Mouse (Mus musculus): ENCODE results near the gene Bcl6. TPM values are rescaled to one million over a fixed set of nuclear protein-coding genes. Genes with fewer than 3 reads are reported as not detected.

The Bcl6 gene
- polyA plus RNA-seq, 1 experiment from 2014 or later = 3.4 TPM

GRCm38 (mm10) chr16:23981925-23982851 lies 6.5 kb downstream of the Bcl6 start:
- peak; percentile 78 for ATAC-seq (ENCODE audit: insufficient number of reproducible peaks, low FRiP score, low TSS enrichment, low read depth)
- WGBS = 3% methylated on average over 28 of the region's 28 CpGs

GRCm38 (mm10) chr16:23980991-23981720 lies 7.5 kb downstream of the Bcl6 start:
- 5% methylated on average over 32 of the region's 32 CpGs for WGBS
- Histone ChIP-seq H3K27me3 (peaks cover 11% of the 10 kb centered on the region), H3K4me3 (replicated peaks) (peak overlapping the region; percentile 78), H3K4me1 (peaks cover 61% of the 10 kb centered on the region), H3K9ac (peak overlapping the region; percentile 10), H3K36me3 (0 out of 2 replicates have a peak, but pooled peaks cover 2% of the 10 kb centered on the region), H3K4me2 (replicated peaks) (peak overlapping the region; percentile 96), H3K9me3 (replicated peaks) (no peaks in the 10 kb centered on the region), H3K27ac (replicated peaks) (peak overlapping the region; percentile 8; the same call in 1 of the 2 replicates)
- no peak for ATAC-seq (ENCODE audit: insufficient number of reproducible peaks, low FRiP score, low TSS enrichment, low read depth)

More at GRCm38 (mm10) chr16:23981925-23982851, 6.5 kb downstream of the Bcl6 start:
- peak overlapping the region; percentile 65 for H3K27ac ChIP-seq (replicated peaks)
- peak overlapping the region; percentile 78 for H3K4me3 ChIP-seq (replicated peaks)
- peak overlapping the region; percentile 96 for H3K4me2 ChIP-seq (replicated peaks)
- H3K9me3 ChIP-seq (replicated peaks) = no peaks in the 10 kb centered on the region
- peaks cover 11% of the 10 kb centered on the region for H3K27me3 ChIP-seq
- peak overlapping the region; percentile 21 for H3K9ac ChIP-seq
- H3K4me1 ChIP-seq = peaks cover 64% of the 10 kb centered on the region
- H3K36me3 ChIP-seq = no peaks in the 10 kb centered on the region

- no peaks in the 10 kb centered on the region for H3K9me3 ChIP-seq (replicated peaks)
- peaks cover 7% of the 10 kb centered on the region; the same call in 1 of the 2 replicates for H3K36me3 ChIP-seq
- peaks cover 53% of the 10 kb centered on the region for H3K4me1 ChIP-seq
- 16% methylated on average over 11 of the region's 11 CpGs for WGBS
- H3K27ac ChIP-seq (replicated peaks) = 0 out of 2 replicates have a peak overlapping the region, but pooled peaks have one; percentile 8
- H3K27me3 ChIP-seq = peaks cover 11% of the 10 kb centered on the region
- ATAC-seq (ENCODE audit: insufficient number of reproducible peaks, low FRiP score, low TSS enrichment, low read depth) = no peak
- peak overlapping the region; percentile 96 for H3K4me2 ChIP-seq (replicated peaks)
- H3K4me3 ChIP-seq (replicated peaks) = peak overlapping the region; percentile 78
- H3K9ac ChIP-seq = peak overlapping the region; percentile 10; the same call in 1 of the 2 replicates
Measured at GRCm38 (mm10) chr16:23980201-23980870, 8.3 kb downstream of the Bcl6 start.

- Histone ChIP-seq H3K36me3 (peaks cover 15% of the 10 kb centered on the region; the same call in 1 of the 2 replicates), H3K4me2 (replicated peaks) (no peak overlapping the region), H3K4me3 (replicated peaks) (no peak overlapping the region), H3K27me3 (peaks cover 11% of the 10 kb centered on the region), H3K27ac (replicated peaks) (no peak overlapping the region), H3K4me1 (peaks cover 46% of the 10 kb centered on the region), H3K9me3 (replicated peaks) (no peaks in the 10 kb centered on the region), H3K9ac (no peak overlapping the region)
- ATAC-seq (ENCODE audit: insufficient number of reproducible peaks, low FRiP score, low TSS enrichment, low read depth) = no peak
- WGBS = 82% methylated on average over 9 of the region's 9 CpGs
Measured at GRCm38 (mm10) chr16:23979446-23979845, 9.2 kb downstream of the Bcl6 start.

- WGBS = 69% methylated on average over 4 of the region's 4 CpGs
- no peak overlapping the region for H3K4me3 ChIP-seq (replicated peaks)
- no peak overlapping the region for H3K4me2 ChIP-seq (replicated peaks)
- no peak for ATAC-seq (ENCODE audit: insufficient number of reproducible peaks, low FRiP score, low TSS enrichment, low read depth)
- H3K27me3 ChIP-seq = peaks cover 11% of the 10 kb centered on the region
- no peak overlapping the region for H3K9ac ChIP-seq
- peaks cover 38% of the 10 kb centered on the region for H3K4me1 ChIP-seq
- H3K9me3 ChIP-seq (replicated peaks) = no peaks in the 10 kb centered on the region
- no peak overlapping the region for H3K27ac ChIP-seq (replicated peaks)
- peaks cover 25% of the 10 kb centered on the region for H3K36me3 ChIP-seq
Measured at GRCm38 (mm10) chr16:23978495-23978894, 10.2 kb downstream of the Bcl6 start.

- H3K9ac ChIP-seq = no peak overlapping the region
- no peak overlapping the region for H3K4me2 ChIP-seq (replicated peaks)
- H3K4me1 ChIP-seq = peaks cover 30% of the 10 kb centered on the region
- no peak overlapping the region for H3K27ac ChIP-seq (replicated peaks)
- H3K4me3 ChIP-seq (replicated peaks) = no peak overlapping the region
- no peaks in the 10 kb centered on the region for H3K9me3 ChIP-seq (replicated peaks)
- peaks cover 11% of the 10 kb centered on the region for H3K27me3 ChIP-seq
- WGBS = 76% methylated on average over 3 of the region's 3 CpGs
- ATAC-seq (ENCODE audit: insufficient number of reproducible peaks, low FRiP score, low TSS enrichment, low read depth) = no peak
- H3K36me3 ChIP-seq = peaks cover 28% of the 10 kb centered on the region
Measured at GRCm38 (mm10) chr16:23977732-23978131, 10.9 kb downstream of the Bcl6 start.

GRCm38 (mm10) chr16:23976196-23976595 lies 12.5 kb downstream of the Bcl6 start:
- WGBS = 93% methylated on average over 2 of the region's 2 CpGs
- H3K4me3 ChIP-seq (replicated peaks) = no peak overlapping the region
- ATAC-seq (ENCODE audit: insufficient number of reproducible peaks, low FRiP score, low TSS enrichment, low read depth) = no peak
- no peak overlapping the region for H3K4me2 ChIP-seq (replicated peaks)
- H3K27ac ChIP-seq (replicated peaks) = no peak overlapping the region
- H3K4me1 ChIP-seq = peaks cover 15% of the 10 kb centered on the region
- H3K9me3 ChIP-seq (replicated peaks) = no peaks in the 10 kb centered on the region
- H3K36me3 ChIP-seq = peaks cover 40% of the 10 kb centered on the region
- peaks cover 11% of the 10 kb centered on the region for H3K27me3 ChIP-seq
- H3K9ac ChIP-seq = no peak overlapping the region

GRCm38 (mm10) chr16:23973635-23974367 lies 14.9 kb downstream of the Bcl6 start:
- no peak overlapping the region for H3K4me3 ChIP-seq (replicated peaks)
- ATAC-seq (ENCODE audit: insufficient number of reproducible peaks, low FRiP score, low TSS enrichment, low read depth) = no peak
- no peak overlapping the region for H3K4me2 ChIP-seq (replicated peaks)
- no peak overlapping the region for H3K9ac ChIP-seq
- no peak overlapping the region for H3K27ac ChIP-seq (replicated peaks)
- H3K9me3 ChIP-seq (replicated peaks) = no peaks in the 10 kb centered on the region
- H3K4me1 ChIP-seq = peaks cover 14% of the 10 kb centered on the region
- WGBS = 92% methylated on average over 9 of the region's 9 CpGs
- peaks cover 49% of the 10 kb centered on the region for H3K36me3 ChIP-seq
- no peaks in the 10 kb centered on the region for H3K27me3 ChIP-seq

- no peaks in the 10 kb centered on the region for H3K9me3 ChIP-seq (replicated peaks)
- no peak overlapping the region for H3K9ac ChIP-seq
- no peak for ATAC-seq (ENCODE audit: insufficient number of reproducible peaks, low FRiP score, low TSS enrichment, low read depth)
- 72% methylated on average over 11 of the region's 11 CpGs for WGBS
- no peak overlapping the region for H3K4me3 ChIP-seq (replicated peaks)
- no peak overlapping the region for H3K4me2 ChIP-seq (replicated peaks)
- H3K27ac ChIP-seq (replicated peaks) = no peak overlapping the region
- H3K4me1 ChIP-seq = peaks cover 14% of the 10 kb centered on the region
- peaks cover 58% of the 10 kb centered on the region for H3K36me3 ChIP-seq
- H3K27me3 ChIP-seq = no peaks in the 10 kb centered on the region
Measured at GRCm38 (mm10) chr16:23972901-23973300, 15.8 kb downstream of the Bcl6 start.

- 77% methylated on average over 20 of the region's 20 CpGs for WGBS
- no peak overlapping the region for H3K27ac ChIP-seq (replicated peaks)
- no peak for ATAC-seq (ENCODE audit: insufficient number of reproducible peaks, low FRiP score, low TSS enrichment, low read depth)
- no peak overlapping the region for H3K9ac ChIP-seq
- H3K4me2 ChIP-seq (replicated peaks) = no peak overlapping the region
- no peak overlapping the region for H3K4me3 ChIP-seq (replicated peaks)
- peaks cover 65% of the 10 kb centered on the region for H3K36me3 ChIP-seq
- H3K4me1 ChIP-seq = peaks cover 14% of the 10 kb centered on the region
- no peaks in the 10 kb centered on the region for H3K9me3 ChIP-seq (replicated peaks)
- no peaks in the 10 kb centered on the region for H3K27me3 ChIP-seq
Measured at GRCm38 (mm10) chr16:23972126-23972740, 16.4 kb downstream of the Bcl6 start.

Measured in embryonic facial prominence, embryonic 15.5 days (tissue).